Mouse (Mus musculus) frontal cortex, adult 2 months (tissue): ENCODE data around the gene Amfr. TPM values are rescaled to one million over a fixed set of nuclear protein-coding genes. Genes with fewer than 3 reads are reported as not detected.

Experiments used
- DNase-seq, 2 experiments: peaks; one replicate each; pipeline ENCODE4 v3.0.0; 2022; ENCODE audit warnings: low spot score in 1 of 2; ENCODE audit errors: extremely low spot score in 1 of 2
- polyA plus RNA-seq: library from polyadenylated mRNA; depleted of rRNA; stranded (reverse); fragments of >200 nt; gene quantifications from 2 replicates; pipeline ENCODE4 v1.2.3, GENCODE M21; 2012; rRNA removed

Amfr gene
- 111 and 113 TPM in 2 replicates for polyA plus RNA-seq

GRCm38 (mm10) chr8:94012013-94012951 lies at the start of gene Amfr:
Gene Amfr, minus strand, starts transcription at chr8:94012842.
- DNase-seq: peak in 1 of 2 experiments; percentile 52

DNA sequence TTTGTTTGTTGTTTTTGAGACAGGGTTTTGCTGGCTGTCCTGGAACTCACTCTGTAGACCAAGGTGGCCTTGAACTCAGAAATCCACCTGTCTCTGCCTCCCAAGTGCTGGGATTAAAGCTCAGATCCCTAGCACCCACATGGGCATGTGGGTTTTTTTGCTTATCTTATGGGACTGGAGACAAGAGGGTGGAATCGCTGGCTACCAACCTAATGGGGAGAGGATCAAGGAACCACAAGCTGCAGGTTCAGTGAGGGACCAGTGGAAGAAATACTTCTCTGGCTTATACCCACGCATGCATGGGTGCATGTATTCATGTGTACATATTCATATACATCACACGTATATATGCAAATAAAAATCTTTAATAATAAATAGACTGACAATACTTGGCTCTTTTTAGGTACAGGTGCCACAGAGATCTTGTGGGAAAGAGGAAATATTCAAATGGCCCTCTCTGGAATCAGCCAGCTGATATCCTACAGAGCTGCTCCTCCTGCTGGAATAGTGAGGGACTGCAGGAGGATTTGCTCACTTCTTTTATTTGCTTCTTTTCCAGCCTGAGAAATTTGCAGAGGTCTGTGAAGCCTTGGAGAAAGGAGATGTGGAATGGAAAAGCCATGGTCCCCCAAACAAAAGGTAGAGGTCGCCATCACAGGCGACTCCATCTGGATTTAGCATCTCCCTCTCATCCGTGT lies 44.7 kb upstream of the Amfr start:
- DNase-seq: peak in 1 of 2 experiments; percentile 79

DNA sequence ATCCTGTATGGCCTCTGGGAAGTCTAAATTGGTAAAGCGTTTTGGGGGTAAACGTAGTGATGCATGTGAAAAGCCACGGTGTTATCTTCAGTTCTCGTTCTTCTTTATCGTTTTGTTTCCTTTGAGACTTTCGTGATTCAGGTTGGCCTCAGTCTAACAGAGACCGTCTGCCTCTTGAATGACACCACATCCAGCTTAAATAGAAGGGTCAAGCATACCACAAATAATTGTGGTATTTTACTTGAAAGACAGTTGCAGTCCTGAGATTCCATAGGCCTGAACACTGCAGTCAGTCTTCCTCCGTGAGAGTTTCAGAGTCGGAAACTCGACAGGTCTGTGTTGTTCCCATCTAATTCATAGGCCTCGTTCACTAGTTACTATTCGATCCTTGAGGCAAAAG lies 40.1 kb upstream of the Amfr start:
- no peak for DNase-seq

- no peak for DNase-seq
These were observed 35.2 kb upstream of the Amfr start for GRCm38 (mm10) chr8:94047845-94048244.

DNA sequence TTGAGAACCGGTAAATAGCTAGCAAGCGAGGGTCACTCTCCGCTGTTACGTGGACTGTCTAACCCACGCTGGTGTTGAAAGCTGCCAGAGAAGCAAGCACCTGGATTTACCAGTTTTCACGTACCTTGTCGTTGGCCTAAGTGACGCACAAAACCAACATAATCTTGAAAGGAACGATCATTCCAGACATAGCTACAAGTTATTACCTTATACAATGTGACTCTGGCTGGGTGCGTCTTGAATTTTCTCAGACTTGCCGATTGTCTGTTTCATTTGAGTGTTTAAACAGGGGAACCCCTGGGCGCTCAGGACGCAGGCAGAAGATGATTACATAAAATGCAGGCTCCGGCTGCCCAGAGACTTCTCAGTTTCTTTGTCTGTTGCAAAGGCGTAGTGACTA lies 25.2 kb upstream of the Amfr start:
- DNase-seq: peak in 1 of 2 experiments; percentile 35

DNA sequence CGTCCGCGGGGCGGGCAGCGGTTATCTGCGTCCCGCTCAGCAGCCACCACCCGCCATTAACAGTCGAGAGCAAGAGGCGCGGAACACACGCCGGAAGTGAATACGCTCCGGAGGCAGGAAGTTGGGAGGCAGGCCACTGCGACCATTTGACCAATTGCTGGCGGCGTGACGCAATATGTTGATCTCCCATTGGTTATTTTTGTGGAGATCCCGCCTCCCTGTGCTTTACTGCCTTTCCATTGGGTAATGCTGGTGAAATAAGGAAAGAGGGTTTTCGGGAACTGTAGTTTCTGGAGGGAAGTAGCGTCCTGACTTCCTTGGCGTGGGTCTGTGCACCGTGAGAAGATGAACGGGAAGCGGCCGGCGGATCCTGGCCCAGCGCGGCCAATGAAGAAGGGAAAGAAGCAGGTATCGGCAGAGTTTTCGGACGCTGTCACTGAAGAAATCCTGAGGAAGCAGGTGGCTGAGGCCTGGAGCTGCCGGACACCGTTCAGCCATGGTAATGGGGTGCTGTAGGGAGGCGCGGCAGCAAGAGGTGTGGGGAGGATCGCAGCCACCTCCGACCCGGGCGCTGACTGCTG lies 24.4 kb upstream of the Amfr start, which contains the start of the genes Nudt21 and Ogfod1:
Gene Nudt21, minus strand, starts transcription at position 88 of the 581 bp plus-strand sequence.
Gene Ogfod1, plus strand, starts transcription at position 255 of the 581 bp plus-strand sequence.
- DNase-seq: peak; percentile 96 to 99

GRCm38 (mm10) chr8:94036541-94036940 lies 23.9 kb upstream of the Amfr start:
- DNase-seq: peak; percentile 26 to 64

- no peak for DNase-seq
These were observed 22.6 kb upstream of the Amfr start for GRCm38 (mm10) chr8:94035200-94035599.

DNA sequence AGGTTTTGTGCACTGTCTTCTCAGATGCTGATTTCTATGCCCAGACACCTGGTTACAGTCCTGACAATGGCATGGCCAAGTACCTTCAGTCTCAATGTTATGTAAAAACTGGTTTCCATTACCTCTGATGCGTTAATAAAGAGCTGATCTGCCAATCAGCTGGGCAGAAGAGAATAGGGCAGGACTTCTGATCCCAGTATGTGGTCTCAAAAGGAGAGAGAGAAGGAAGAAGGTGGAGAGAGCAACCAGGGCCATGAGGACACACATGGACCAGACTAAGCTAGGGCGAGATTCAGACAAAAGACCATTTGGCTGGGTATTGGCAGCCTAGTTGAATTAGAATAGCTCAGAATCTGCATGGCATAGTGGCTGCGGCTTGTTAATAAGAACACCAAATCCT lies 21.0 kb upstream of the Amfr start:
- no peak for DNase-seq

- DNase-seq: no peak
These were observed 17.1 kb upstream of the Amfr start for GRCm38 (mm10) chr8:94029701-94030100.

GRCm38 (mm10) chr8:94023916-94024315 lies 11.3 kb upstream of the Amfr start:
- no peak for DNase-seq

- no peak for DNase-seq
These were observed 477 bp upstream of the Amfr start for GRCm38 (mm10) chr8:94013026-94013612.

GRCm38 (mm10) chr8:94011076-94012012 lies 1.3 kb downstream of the Amfr start:
- DNase-seq: no peak

DNA sequence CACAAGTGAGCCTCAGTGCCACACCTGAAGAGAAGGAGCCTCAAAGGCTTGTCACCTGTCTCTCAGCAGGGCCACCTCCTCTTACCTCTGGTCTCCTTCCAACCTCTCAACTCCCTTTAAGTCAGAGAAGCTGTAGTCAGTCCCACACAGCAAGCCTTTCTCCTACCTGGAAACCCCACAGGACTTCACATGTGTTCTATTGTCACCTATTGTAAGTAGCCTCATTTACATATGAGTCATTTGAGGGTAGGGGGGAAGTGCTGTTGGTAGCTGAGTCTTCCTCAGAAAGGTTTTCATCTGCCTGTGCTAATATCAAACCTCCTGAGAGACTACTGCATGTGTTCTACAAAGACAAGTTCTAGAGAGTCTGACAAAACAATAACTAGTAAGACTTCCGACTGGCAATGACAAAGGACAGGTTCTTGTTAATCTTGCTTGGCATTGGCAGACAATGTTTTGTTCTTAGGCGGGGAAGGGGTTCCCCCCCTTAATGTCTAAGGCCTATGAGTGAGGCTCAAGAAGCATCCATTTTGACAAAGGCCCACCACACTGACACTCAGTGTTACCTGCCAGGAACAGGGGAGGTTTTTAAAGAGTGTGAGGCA lies 2.4 kb downstream of the Amfr start:
- no peak for DNase-seq

DNA sequence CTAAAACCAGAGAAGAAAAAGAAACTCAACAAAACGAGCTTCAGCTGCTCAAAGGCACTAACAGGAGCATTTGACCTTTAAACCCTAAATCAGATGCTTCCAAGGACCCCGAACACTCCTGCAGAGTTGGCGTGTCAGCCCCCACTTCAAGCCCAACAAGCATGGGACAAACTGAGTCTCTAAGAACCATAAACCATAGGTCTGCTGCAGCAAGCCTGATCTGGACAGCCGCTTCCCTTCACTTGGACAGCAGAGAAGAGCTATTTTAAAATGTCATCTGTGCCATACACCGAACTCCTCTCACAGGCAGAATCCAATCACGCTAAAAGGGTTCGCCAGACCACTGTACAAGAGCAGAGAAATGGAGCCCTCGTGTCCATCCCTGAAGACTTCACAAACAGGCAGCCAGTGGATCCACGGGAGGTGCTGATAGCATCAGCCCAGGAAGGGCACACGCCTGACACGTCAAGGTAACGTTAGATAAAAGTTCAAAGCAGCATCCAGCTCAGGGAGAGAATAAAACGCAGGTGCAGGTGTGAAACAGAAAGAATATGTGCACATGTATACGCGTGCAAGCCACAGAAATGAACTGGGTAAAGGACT lies 3.3 kb downstream of the Amfr start:
- no peak for DNase-seq

- peak in 1 of 2 experiments; percentile 36 for DNase-seq
These were observed 8.5 kb downstream of the Amfr start for GRCm38 (mm10) chr8:94004139-94004538.

- no peak for DNase-seq
These were observed 13.7 kb downstream of the Amfr start for GRCm38 (mm10) chr8:93998961-93999360.

DNA sequence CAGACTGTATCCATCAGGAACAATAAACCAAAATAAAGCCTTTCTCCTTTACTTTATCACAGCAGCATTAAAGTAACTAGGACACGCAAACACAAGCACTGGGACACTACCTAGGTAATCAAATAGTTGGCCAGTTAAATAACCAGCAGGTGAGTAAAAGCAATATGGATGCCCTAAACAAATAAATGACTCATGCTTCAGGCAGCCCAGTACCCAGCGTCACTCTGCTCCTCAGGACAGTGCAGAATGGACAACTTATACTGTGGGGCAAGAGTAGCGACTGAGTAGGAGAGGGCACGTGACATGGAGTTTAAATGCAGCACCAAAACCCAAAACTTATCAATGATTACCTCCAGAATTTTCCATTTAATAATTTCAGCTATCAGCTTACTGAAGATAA lies 22.9 kb downstream of the Amfr start:
- no peak for DNase-seq

DNA sequence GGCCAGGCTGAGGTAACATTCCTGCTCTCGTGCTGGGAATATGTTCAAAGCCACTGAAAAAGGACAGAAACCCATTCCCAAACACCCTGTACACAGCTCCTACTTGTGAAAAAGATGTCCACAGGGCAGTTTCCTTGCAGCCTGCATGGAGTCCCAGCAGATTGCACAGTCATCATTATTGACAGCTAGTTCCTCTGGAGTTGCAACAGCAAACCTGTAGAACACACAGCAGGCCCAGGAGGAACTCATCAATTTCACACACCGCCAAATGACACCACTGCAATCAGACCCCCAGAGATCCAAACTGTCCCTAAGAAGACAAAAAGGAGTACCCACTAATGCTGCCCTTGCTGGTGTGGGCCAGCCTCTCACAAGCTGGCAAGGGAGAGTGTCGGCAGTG lies 27.9 kb downstream of the Amfr start:
- no peak for DNase-seq
